Mouse (Mus musculus) MEL (cell line): ENCODE data around the gene Rpl15. TPM values are rescaled to one million over a fixed set of nuclear protein-coding genes. Genes with fewer than 3 reads are reported as not detected.

Experiments used
- DNase-seq: peaks from one replicate; pipeline ENCODE4 v3.0.0; 2011; ENCODE audit warnings: low read depth, low spot score
- H3K27ac ChIP-seq: 2 replicates; pipeline ENCODE4 v1.5.1; 2012; ENCODE audit warnings: low read depth, mild to moderate bottlenecking, control low read depth, low read length, moderate library complexity; ENCODE audit not compliant: control insufficient read depth
- H3K27me3 ChIP-seq, 2 experiments: fragments of 150-350 bp in 1 of 2; sonication (generic) in 1 of 2; 2 replicates each; pipeline ENCODE4 v1.6.1; 2012; ENCODE audit warnings: low read length in 2 of 2, mild to moderate bottlenecking in 2 of 2, improper control_type of control experiment in 1 of 2, moderate library complexity in 1 of 2; ENCODE audit not compliant: insufficient read depth in 2 of 2, control insufficient read depth in 1 of 2
- H3K36me3 ChIP-seq, 2 experiments: 2 replicates each; pipeline ENCODE4 v1.6.1; 2012 to 2014; ENCODE audit warnings: low read length in 2 of 2, improper control_type of control experiment in 1 of 2, inconsistent platforms in 1 of 2, mild to moderate bottlenecking in 1 of 2; ENCODE audit not compliant: insufficient read depth in 2 of 2, control insufficient read depth in 1 of 2
- H3K4me1 ChIP-seq, 2 experiments: fragments of 150-350 bp in 1 of 2; sonication (generic) in 1 of 2; 2 replicates each; pipeline ENCODE4 v1.6.1; 2012; ENCODE audit warnings: low read length in 2 of 2, improper control_type of control experiment in 1 of 2, mild to moderate bottlenecking in 1 of 2; ENCODE audit not compliant: insufficient read depth in 2 of 2, control insufficient read depth in 1 of 2
- H3K4me3 ChIP-seq, 2 experiments: fragments of 150-350 bp in 1 of 2; sonication (generic) in 1 of 2; 2 replicates each; pipeline ENCODE4 v1.5.1; 2012; ENCODE audit warnings: low read depth in 2 of 2, low read length in 2 of 2, mild to moderate bottlenecking in 2 of 2, moderate library complexity in 2 of 2, control low read depth in 1 of 2, improper control_type of control experiment in 1 of 2; ENCODE audit not compliant: control insufficient read depth in 1 of 2, insufficient read depth in 1 of 2
- H3K79me2 ChIP-seq: 2 replicates; pipeline ENCODE4 v1.6.1; 2012; ENCODE audit warnings: mild to moderate bottlenecking, low read length, moderate library complexity; ENCODE audit not compliant: control insufficient read depth, poor library complexity, insufficient read depth
- H3K9ac ChIP-seq: 2 replicates; pipeline ENCODE4 v1.6.1; 2012; ENCODE audit warnings: low read depth, mild to moderate bottlenecking, control low read depth, low read length, moderate library complexity; ENCODE audit not compliant: control insufficient read depth, poor library complexity, severe bottlenecking
- H3K9me3 ChIP-seq: fragments of 150-350 bp; sonication (generic); replicated peaks from 2 replicates; pipeline ENCODE4 v1.6.1; 2012; ENCODE audit warnings: mild to moderate bottlenecking, low read length, improper control_type of control experiment, moderate library complexity; ENCODE audit not compliant: insufficient read depth
- CTCF ChIP-seq, 3 experiments: IDR thresholded peaks in 2 of 3; conservative IDR thresholded peaks in 1 of 3; 2 replicates each; pipeline ENCODE4 v1.5.1; 2011 to 2012; ENCODE audit warnings: low read length in 3 of 3, low read depth in 2 of 3, mild to moderate bottlenecking in 2 of 3, improper control_type of control experiment in 1 of 3, inconsistent platforms in 1 of 3, mixed read lengths in 1 of 3, moderate library complexity in 1 of 3; ENCODE audit not compliant: control insufficient read depth in 1 of 3, insufficient read depth in 1 of 3, poor library complexity in 1 of 3, severe bottlenecking in 1 of 3
- EP300 ChIP-seq, 2 experiments: IDR thresholded peaks; 2 replicates each; pipeline ENCODE4 v1.6.1; 2011; ENCODE audit warnings: improper control_type of control experiment in 2 of 2, low read length in 2 of 2, low read depth in 1 of 2, mild to moderate bottlenecking in 1 of 2
- HCFC1 ChIP-seq: IDR thresholded peaks from 2 replicates; pipeline ENCODE4 v1.6.1; 2012; ENCODE audit warnings: low read depth, mild to moderate bottlenecking, inconsistent platforms, low read length, improper control_type of control experiment, moderate library complexity
- MAX ChIP-seq: IDR thresholded peaks from 2 replicates; pipeline ENCODE4 v1.6.1; 2011; ENCODE audit warnings: low read length, improper control_type of control experiment
- MEF2A ChIP-seq: IDR thresholded peaks from 2 replicates; pipeline ENCODE4 v1.6.1; 2014; ENCODE audit warnings: low read depth, mild to moderate bottlenecking, inconsistent platforms, low read length, improper control_type of control experiment; ENCODE audit not compliant: poor library complexity, insufficient replicate concordance, severe bottlenecking; ENCODE audit errors: extremely low read depth
- MXI1 ChIP-seq: IDR thresholded peaks from 2 replicates; pipeline ENCODE4 v1.6.1; 2011; ENCODE audit warnings: mild to moderate bottlenecking, low read depth, low read length, improper control_type of control experiment
- MYB ChIP-seq: IDR thresholded peaks from 2 replicates; pipeline ENCODE4 v1.6.1; 2011; ENCODE audit warnings: mild to moderate bottlenecking, low read depth, low read length, improper control_type of control experiment
- NRF1 ChIP-seq: IDR thresholded peaks from 2 replicates; pipeline ENCODE4 v1.6.1; 2014; ENCODE audit warnings: low read depth, mild to moderate bottlenecking, inconsistent platforms, low read length, improper control_type of control experiment, moderate library complexity; ENCODE audit not compliant: poor library complexity, insufficient read depth, severe bottlenecking
- POLR2AphosphoS2 ChIP-seq: IDR thresholded peaks from 2 replicates; pipeline ENCODE4 v1.6.1; 2011; ENCODE audit warnings: low read length, improper control_type of control experiment
- RCOR1 ChIP-seq: IDR thresholded peaks from 2 replicates; pipeline ENCODE4 v1.6.1; 2012; ENCODE audit warnings: low read depth, mild to moderate bottlenecking, inconsistent platforms, low read length, improper control_type of control experiment
- SIN3A ChIP-seq: IDR thresholded peaks from 2 replicates; pipeline ENCODE4 v1.6.1; 2012; ENCODE audit warnings: low read length, improper control_type of control experiment, inconsistent platforms
- SMC3 ChIP-seq: IDR thresholded peaks from 2 replicates; pipeline ENCODE4 v1.6.1; 2011; ENCODE audit warnings: low read depth, low read length, improper control_type of control experiment
- TAL1 ChIP-seq: IDR thresholded peaks from 2 replicates; pipeline ENCODE4 v1.6.1; 2012; ENCODE audit warnings: mild to moderate bottlenecking, inconsistent platforms, low read length, moderate library complexity, mixed read lengths
- TBP ChIP-seq: IDR thresholded peaks from 2 replicates; pipeline ENCODE4 v1.8.0; 2011; ENCODE audit warnings: low read depth, low read length, improper control_type of control experiment
- TCF12 ChIP-seq: IDR thresholded peaks from 2 replicates; pipeline ENCODE4 v1.6.1; 2014; ENCODE audit warnings: low read depth, mild to moderate bottlenecking, inconsistent platforms, low read length, improper control_type of control experiment, moderate library complexity
- UBTF ChIP-seq: IDR thresholded peaks from 2 replicates; pipeline ENCODE4 v1.6.1; 2012; ENCODE audit warnings: low read depth, mild to moderate bottlenecking, inconsistent platforms, low read length, improper control_type of control experiment, moderate library complexity, borderline replicate concordance; ENCODE audit not compliant: insufficient read depth
- ZC3H11A ChIP-seq: IDR thresholded peaks from 2 replicates; pipeline ENCODE4 v1.6.1; 2012; ENCODE audit warnings: low read depth, mild to moderate bottlenecking, inconsistent platforms, low read length, improper control_type of control experiment
- polyA plus RNA-seq, 2 experiments: library from polyadenylated mRNA; stranded (reverse) in 1 of 2; unstranded in 1 of 2; fragments of >175 nt in 1 of 2; fragments of >200 nt in 1 of 2; gene quantifications; 2 replicates each; pipeline versions ENCODE4 v1.2.1 to v1.2.4; 2012; ENCODE audit warnings: low replicate concordance in 2 of 2, low read depth in 1 of 2; ENCODE audit not compliant: insufficient read length in 2 of 2, insufficient read depth in 1 of 2, missing spikeins in 1 of 2
- total RNA-seq: library from RNA; depleted of rRNA; stranded (reverse); fragments of 300-350 nt; gene quantifications from 2 replicates; pipeline ENCODE4 v1.2.3, GENCODE M21; 2012

The Rpl15 gene
- total and polyA plus RNA-seq, 3 experiments: 99.6 to 1,810 (median 885) TPM

GRCm38 (mm10) chr14:18287391-18287790 lies 16.2 kb upstream of the Rpl15 start:
- Histone ChIP-seq H3K36me3 (peaks cover 7 to 21% of the 10 kb centered on the region in 2 experiments), H3K4me3 (no peak overlapping the region), H3K9ac (no peak overlapping the region), H3K27ac (no peak overlapping the region), H3K4me1 (peaks cover 7 to 8% of the 10 kb centered on the region in 2 experiments; a peak in 3 of 4 replicates), H3K79me2 (peaks cover 7% of the 10 kb centered on the region), H3K9me3 (no peaks in the 10 kb centered on the region), H3K27me3 (no peaks in the 10 kb centered on the region)
- DNase-seq: no peak
- TF ChIP-seq SIN3A (no peak), TAL1 (no peak), NRF1 (no peak), HCFC1 (no peak), MXI1 (no peak), TCF12 (no peak), UBTF (no peak), SMC3 (no peak), MEF2A (no peak), CTCF (IDR thresholded peaks at IDR 0.05 in 2 of 3, conservative IDR thresholded peaks at IDR 0.05 in 1 of 3; ENCODE audit: control insufficient read depth in 1 of 3, insufficient read depth in 1 of 3, low read depth in 2 of 3, low read length in 3 of 3, poor library complexity in 1 of 3, severe bottlenecking in 1 of 3) (no peak)

GRCm38 (mm10) chr14:18286441-18286840 lies 15.2 kb upstream of the Rpl15 start:
- Histone ChIP-seq H3K4me3 (no peak overlapping the region), H3K4me1 (peaks cover 7 to 8% of the 10 kb centered on the region in 2 experiments; a peak in 3 of 4 replicates), H3K27ac (no peak overlapping the region), H3K79me2 (peaks cover 6% of the 10 kb centered on the region), H3K9ac (no peak overlapping the region), H3K27me3 (no peaks in the 10 kb centered on the region), H3K36me3 (peaks cover 7 to 21% of the 10 kb centered on the region in 2 experiments), H3K9me3 (no peaks in the 10 kb centered on the region)
- DNase-seq: no peak
- TF ChIP-seq ZC3H11A: no peak
- TF ChIP-seq RCOR1: no peak
- no peak for TF ChIP-seq EP300 (IDR thresholded peaks at IDR 0.05; ENCODE audit: low read depth in 1 of 2, low read length in 2 of 2)
- TF ChIP-seq POLR2AphosphoS2: no peak
- TF ChIP-seq CTCF (IDR thresholded peaks at IDR 0.05 in 2 of 3, conservative IDR thresholded peaks at IDR 0.05 in 1 of 3; ENCODE audit: control insufficient read depth in 1 of 3, insufficient read depth in 1 of 3, low read depth in 2 of 3, low read length in 3 of 3, poor library complexity in 1 of 3, severe bottlenecking in 1 of 3): no peak
- no peak for TF ChIP-seq MAX
- TF ChIP-seq TBP: no peak
- no peak for TF ChIP-seq MYB
